In the genomic region with DNA sequence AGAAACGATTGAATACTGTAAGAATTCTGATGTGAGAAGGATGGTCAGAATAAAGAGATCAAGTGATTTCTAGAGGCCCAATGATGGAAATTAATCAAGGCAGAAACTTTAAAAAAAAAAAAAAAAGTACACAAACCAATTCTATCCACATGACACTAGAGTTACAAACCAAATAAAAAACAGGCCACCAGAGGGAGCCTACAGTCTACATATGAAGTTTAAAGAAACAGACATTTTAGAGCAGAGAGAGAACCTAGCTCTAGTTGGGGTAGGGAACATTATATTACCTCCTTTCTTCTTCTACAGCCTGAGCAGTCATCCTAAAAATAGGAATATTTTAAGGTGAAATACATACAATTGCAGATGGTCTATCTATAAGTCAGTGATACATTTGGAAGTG, we compare ENCODE assay signal across 9 mouse cellular contexts. TPM values are rescaled to one million over a fixed set of nuclear protein-coding genes. Genes with fewer than 3 reads are reported as not detected.
A peak's percentile ranks its signal among the peaks of the same experiment; 100 is the strongest.
DNase-seq lines count a peak whose midpoint lies in the region; ATAC-seq and TF ChIP-seq lines count a peak whose summit lies in the region.
"Had no signal": no experiment of that assay in that cellular context is flagged by ENCODE, and none has a peak within 500 bp of the region (broad histone marks: within the 10 kb centered on the region; RNA-seq: fewer than 3 reads in every experiment).

No protein-coding gene starts in this region.

- peak; percentile 88 for DNase-seq in limb, embryonic 14.5 days (ENCODE audit: low spot score)
- no peak for DNase-seq in limb, embryonic 10.5 days (ENCODE audit: low spot score)
- DNase-seq in Muller cell, postnatal 12 days (ENCODE audit: inconsistent ontology term): peak; percentile 47
- peak; percentile 72 to 84 for DNase-seq in heart, postnatal 10 days
- DNase-seq in retina, postnatal 1 day: peak; percentile 72

- no peak overlapping the region for H3K9ac ChIP-seq in forebrain, embryonic 16.5 days (replicated peaks; ENCODE audit: low read depth, low read length)
- H3K9ac ChIP-seq in forebrain, embryonic 12.5 days: no peak overlapping the region
- no peak overlapping the region for H3K9ac ChIP-seq in limb, embryonic 14.5 days (ENCODE audit: low read depth, low read length, severe bottlenecking)

- no peak overlapping the region for H3K27ac ChIP-seq in forebrain, embryonic 16.5 days (ENCODE audit: low read length)
- H3K27ac ChIP-seq in forebrain, embryonic 12.5 days: no peak overlapping the region
- no peak overlapping the region for H3K27ac ChIP-seq in limb, embryonic 14.5 days (replicated peaks; ENCODE audit: low read depth, low read length)
- H3K27ac ChIP-seq in limb, embryonic 10.5 days: no peak overlapping the region

- H3K4me3 ChIP-seq in forebrain, embryonic 16.5 days (replicated peaks; ENCODE audit: low read length): no peak overlapping the region
- no peak overlapping the region for H3K4me3 ChIP-seq in forebrain, embryonic 12.5 days (replicated peaks)
- no peak overlapping the region for H3K4me3 ChIP-seq in limb, embryonic 14.5 days (replicated peaks; ENCODE audit: low read length)
- no peak overlapping the region for H3K4me3 ChIP-seq in limb, embryonic 10.5 days

- H3K27me3 ChIP-seq in forebrain, embryonic 16.5 days (replicated peaks; ENCODE audit: control insufficient read depth, insufficient read depth, low read length): no peaks in the 10 kb centered on the region
- H3K27me3 ChIP-seq in forebrain, embryonic 12.5 days: no peaks in the 10 kb centered on the region
- no peaks in the 10 kb centered on the region for H3K27me3 ChIP-seq in limb, embryonic 14.5 days (ENCODE audit: control insufficient read depth, insufficient read depth, low read length)
- no peaks in the 10 kb centered on the region for H3K27me3 ChIP-seq in limb, embryonic 10.5 days (ENCODE audit: low read depth, poor library complexity, severe bottlenecking)
- H3K27me3 ChIP-seq: Patski had no signal

- no peaks in the 10 kb centered on the region for H3K4me1 ChIP-seq in forebrain, embryonic 16.5 days (replicated peaks; ENCODE audit: control insufficient read depth, insufficient read depth, low read length)
- no peaks in the 10 kb centered on the region for H3K4me1 ChIP-seq in forebrain, embryonic 12.5 days
- no peaks in the 10 kb centered on the region for H3K4me1 ChIP-seq in limb, embryonic 14.5 days (ENCODE audit: control insufficient read depth, insufficient read depth, low read length)
- H3K4me1 ChIP-seq in limb, embryonic 10.5 days: no peaks in the 10 kb centered on the region

- no peak for TF ChIP-seq POLR2A in limb, embryonic 14.5 days (IDR thresholded peaks at IDR 0.05; ENCODE audit: borderline replicate concordance, extremely low read depth, insufficient read depth, insufficient read length)

- intact Hi-C loops in heart, postnatal 10 days (cut with DNase I): loop anchor here (1.0 to 5.0 kb wide), 3 partner anchors 107 to 282 kb away; a partner anchor contains a TSS

- peaks cover 30% of the 10 kb centered on the region for H3K36me3 ChIP-seq in forebrain, embryonic 16.5 days (ENCODE audit: control insufficient read depth, insufficient read depth)
- peaks cover 78% of the 10 kb centered on the region for H3K36me3 ChIP-seq in forebrain, embryonic 12.5 days (replicated peaks)
- H3K36me3 ChIP-seq in limb, embryonic 14.5 days (ENCODE audit: control insufficient read depth, insufficient read depth, low read length): peaks cover 81% of the 10 kb centered on the region
- peaks cover 87% of the 10 kb centered on the region for H3K36me3 ChIP-seq in limb, embryonic 10.5 days

- no peak overlapping the region for H3K4me2 ChIP-seq in forebrain, embryonic 16.5 days (ENCODE audit: low read length)
- H3K4me2 ChIP-seq in forebrain, embryonic 12.5 days: no peak overlapping the region
- H3K4me2 ChIP-seq in limb, embryonic 14.5 days (replicated peaks; ENCODE audit: low read depth, low read length, severe bottlenecking): no peak overlapping the region

- 92% methylated on average over 1 of the region's 1 CpGs for WGBS in forebrain, embryonic 16.5 days
- 85% methylated on average over 1 of the region's 1 CpGs for WGBS in forebrain, embryonic 12.5 days
- WGBS in limb, embryonic 14.5 days: 92% methylated on average over 1 of the region's 1 CpGs
- WGBS in limb, embryonic 10.5 days: 88% methylated on average over 1 of the region's 1 CpGs

- ATAC-seq in forebrain, embryonic 16.5 days: 0 out of 2 replicates have a peak, but pooled peaks have one; percentile 49
- no peak for ATAC-seq in forebrain, embryonic 12.5 days (ENCODE audit: low FRiP score)
- ATAC-seq in limb, embryonic 14.5 days (ENCODE audit: low FRiP score, low read depth): no peak
- no peak for ATAC-seq in megakaryocyte, adult 5-6 weeks (ENCODE audit: poor library complexity, severe bottlenecking)
- ATAC-seq: Patski had no signal

- no peaks in the 10 kb centered on the region for H3K9me3 ChIP-seq in forebrain, embryonic 16.5 days (ENCODE audit: control insufficient read depth, low read length)
- no peaks in the 10 kb centered on the region for H3K9me3 ChIP-seq in forebrain, embryonic 12.5 days
- H3K9me3 ChIP-seq in limb, embryonic 14.5 days (ENCODE audit: control insufficient read depth, low read length): no peaks in the 10 kb centered on the region
- no peaks in the 10 kb centered on the region for H3K9me3 ChIP-seq in limb, embryonic 10.5 days (replicated peaks)

RNA-seq across cellular contexts. Expression of a gene that starts 55.8 kb away (rescaled TPM):
- 3.0 and 4.8 TPM in 2 replicates for polyA plus RNA-seq in forebrain, embryonic 16.5 days (2015; fragmentation: Nextera tagmentation; extraction: Ambion mirVana)
- polyA plus RNA-seq in forebrain, embryonic 12.5 days (2016; fragmentation: Nextera tagmentation; extraction: Ambion mirVana): 2.8 and 3.3 TPM in 2 replicates
- 2.4 and 2.7 TPM in 2 replicates for polyA plus RNA-seq in limb, embryonic 14.5 days (2012; rRNA removed)
- 0.85 and 1.5 TPM in 2 replicates for polyA plus RNA-seq in limb, embryonic 14.5 days (2014; fragmentation: Nextera tagmentation; extraction: Ambion mirVana)
- 1.6 and 2.2 TPM in 2 replicates for polyA plus RNA-seq in limb, embryonic 10.5 days (2016; fragmentation: Nextera tagmentation; extraction: Ambion mirVana)
- total RNA-seq in heart, postnatal 10 days (2021): under 1 TPM in 1 of 2 experiments, not detected in 1; 0.07 TPM
- 0.25 TPM in 1 of 2 replicates, not detected in the other for total RNA-seq in megakaryocyte, adult 5-6 weeks (2015)
- not detected in 2 replicates for total RNA-seq in megakaryocyte, adult 5-6 weeks (2017)
